Comparison of ENCODE assay signal across 7 mouse cellular contexts in the genomic region with DNA sequence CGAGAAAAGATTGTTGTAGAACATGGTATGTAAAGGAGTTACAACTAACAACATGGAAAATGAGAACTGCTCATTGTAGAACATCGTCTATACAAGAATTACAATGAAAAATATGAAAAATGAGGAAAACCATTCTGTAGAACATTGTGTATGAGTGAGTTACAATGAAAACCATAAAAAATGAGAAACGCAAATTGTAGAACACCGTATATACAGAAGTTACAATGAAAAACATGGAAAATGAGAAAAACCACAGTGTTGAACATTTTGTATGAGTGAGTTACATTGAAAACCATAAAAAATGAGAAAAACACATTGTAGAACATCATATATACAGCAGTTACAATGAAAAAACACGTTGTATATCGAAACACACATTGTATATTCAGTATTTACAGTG.
A peak's percentile ranks its signal among the peaks of the same experiment; 100 is the strongest.
DNase-seq lines count a peak whose midpoint lies in the region; TF ChIP-seq lines count a peak whose summit lies in the region.
"Not testable (repeated sequence)": the region's sequence is repeated elsewhere in the genome, so short reads cannot be mapped to it uniquely, and the experiment has no call there.

No protein-coding gene starts in this region.

- not testable (repeated sequence) for TF ChIP-seq POLR2A in MEL (IDR thresholded peaks at IDR 0.05; ENCODE audit: control insufficient read depth in 1 of 2, insufficient read depth in 1 of 2, low read depth in 1 of 2, low read length in 2 of 2, poor library complexity in 1 of 2); liver, adult 2 months (IDR thresholded peaks at IDR 0.05; ENCODE audit: extremely low read depth, insufficient read depth, low read length)

- H3K9me3 ChIP-seq in MEL (replicated peaks; ENCODE audit: insufficient read depth, low read length) = not testable (repeated sequence)

- not testable (repeated sequence) for H3K79me2 ChIP-seq in MEL (ENCODE audit: control insufficient read depth, insufficient read depth, low read length, poor library complexity); liver, adult 2 months (ENCODE audit: control insufficient read depth, insufficient read depth, low read length)

- DNase-seq in 416B (ENCODE audit: low read depth) (peak; percentile 81), MEL (ENCODE audit: low read depth, low spot score) (peak; percentile 78), WW6 (ENCODE audit: low read depth, low spot score) (peak; percentile 36)
- peak; percentile 63 for DNase-seq in c-Kit-negative CD71-positive TER-119-positive erythroid progenitor cells, embryonic 14.5 days (ENCODE audit: low read depth, low spot score)
- peak; percentile 9 for DNase-seq in gonadal fat pad, adult 2 months (ENCODE audit: low read depth)
- DNase-seq in liver, adult 2 months (ENCODE audit: extremely low read depth, low read depth, low spot score) = peak; percentile 32
- peak; percentile 16 for DNase-seq in retina, postnatal 7 days (ENCODE audit: low read depth, low spot score)

- WGBS in liver, adult 2 months = 72% methylated on average over 6 of the region's 6 CpGs

- H3K36me3 ChIP-seq in MEL (ENCODE audit: control insufficient read depth in 1 of 2, insufficient read depth in 2 of 2, low read length in 2 of 2); liver, adult 2 months (ENCODE audit: control insufficient read depth, insufficient read depth, low read length): not testable (repeated sequence)

- TF ChIP-seq CTCF in MEL (IDR thresholded peaks at IDR 0.05 in 2 of 3, conservative IDR thresholded peaks at IDR 0.05 in 1 of 3; ENCODE audit: control insufficient read depth in 1 of 3, insufficient read depth in 1 of 3, low read depth in 2 of 3, low read length in 3 of 3, poor library complexity in 1 of 3, severe bottlenecking in 1 of 3); liver, adult 2 months (IDR thresholded peaks at IDR 0.05; ENCODE audit: low read depth, low read length): not testable (repeated sequence)

- not testable (repeated sequence) for H3K4me1 ChIP-seq in MEL (ENCODE audit: control insufficient read depth in 1 of 2, insufficient read depth in 2 of 2, low read length in 2 of 2); liver, adult 2 months (ENCODE audit: control insufficient read depth, insufficient read depth, low read length)

- not testable (repeated sequence) for H3K27me3 ChIP-seq in MEL (ENCODE audit: control insufficient read depth in 1 of 2, insufficient read depth in 2 of 2, low read length in 2 of 2); liver, adult 2 months (ENCODE audit: control insufficient read depth, insufficient read depth, low read length)

- H3K9ac ChIP-seq in MEL (ENCODE audit: control insufficient read depth, low read depth, low read length, poor library complexity, severe bottlenecking); liver, adult 2 months (ENCODE audit: low read depth, low read length): not testable (repeated sequence)

- H3K27ac ChIP-seq in MEL (ENCODE audit: control insufficient read depth, low read depth, low read length); liver, adult 2 months (replicated peaks; ENCODE audit: insufficient read depth, low read depth, low read length): not testable (repeated sequence)

- not testable (repeated sequence) for TF ChIP-seq EP300 in MEL (IDR thresholded peaks at IDR 0.05; ENCODE audit: low read depth in 1 of 2, low read length in 2 of 2)

- not testable (repeated sequence) for TF ChIP-seq RAD21 in MEL (IDR thresholded peaks at IDR 0.05; ENCODE audit: low read depth, low read length)

- H3K4me3 ChIP-seq in MEL (ENCODE audit: control insufficient read depth in 1 of 2, insufficient read depth in 1 of 2, low read depth in 2 of 2, low read length in 2 of 2); liver, adult 2 months (ENCODE audit: insufficient read depth, low read depth, low read length): not testable (repeated sequence)

Comparison
In these comparisons a context has a peak if more than half of its experiments do, and no peak if none do; other contexts are left out.
1. DNase-seq: peak in every context shown above with its lines; median percentile 81 in 416B; 78 in MEL; 63 in c-Kit-negative CD71-positive TER-119-positive erythroid progenitor cells, embryonic 14.5 days; 36 in WW6; 32 in liver, adult 2 months; 16 in retina, postnatal 7 days; 9 in gonadal fat pad, adult 2 months.